Mouse (Mus musculus) kidney, adult 11 months (tissue): ENCODE measurements around the gene Frmd4b.

Experiments
- DNase-seq: peaks from one replicate; pipeline ENCODE4 v3.0.0; 2022

The Frmd4b gene

GRCm38 (mm10) chr6:97578210-97578609 lies 39.1 kb downstream of the Frmd4b start:
- DNase-seq: no peak

- DNase-seq: no peak
Measured at GRCm38 (mm10) chr6:97577349-97577748, 40.0 kb downstream of the Frmd4b start.

GRCm38 (mm10) chr6:97576565-97577346 lies 40.6 kb downstream of the Frmd4b start:
- no peak for DNase-seq

DNA sequence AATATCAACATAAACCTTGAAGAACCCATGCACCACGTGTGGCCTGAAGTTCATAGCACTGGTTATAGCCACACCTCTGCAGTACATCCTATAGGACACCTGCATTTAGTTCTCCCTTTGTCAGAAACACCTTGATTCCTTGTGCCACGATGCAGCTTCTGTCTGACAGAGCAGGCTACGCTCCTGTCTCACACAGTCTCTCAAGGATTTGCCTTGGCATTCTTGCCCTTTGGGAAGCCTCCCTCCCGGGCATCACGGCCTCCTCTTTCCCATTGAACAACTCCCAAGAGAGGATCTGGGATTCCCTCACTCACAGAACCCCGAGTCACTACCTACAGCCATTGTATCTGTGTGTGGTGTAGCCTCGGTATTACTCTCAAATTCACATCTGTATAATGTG lies 41.2 kb downstream of the Frmd4b start:
- DNase-seq: no peak

DNA sequence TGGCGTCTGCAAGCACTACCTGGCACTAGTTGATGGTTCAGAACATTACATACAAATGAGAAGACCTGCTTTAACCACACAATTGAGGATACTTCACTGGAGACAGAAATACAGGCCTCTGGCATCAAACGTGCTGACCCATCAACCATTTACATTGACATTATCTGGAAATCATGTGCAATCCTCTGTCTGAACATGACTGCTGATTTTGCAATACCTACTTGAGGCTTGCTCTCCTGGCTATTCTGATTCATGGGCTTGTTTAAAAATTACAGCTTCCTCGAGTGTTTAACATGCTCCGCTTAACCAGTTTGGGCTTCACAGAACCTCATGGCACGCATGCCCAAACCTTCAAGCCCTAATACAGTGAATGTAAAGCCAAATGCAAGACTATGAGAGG lies 42.4 kb downstream of the Frmd4b start:
- no peak for DNase-seq

GRCm38 (mm10) chr6:97572226-97572625 lies 45.1 kb downstream of the Frmd4b start:
- no peak for DNase-seq

GRCm38 (mm10) chr6:97568538-97568937 lies 48.8 kb downstream of the Frmd4b start:
- DNase-seq: no peak

GRCm38 (mm10) chr6:97566746-97567145 lies 50.6 kb downstream of the Frmd4b start:
- DNase-seq: no peak

DNA sequence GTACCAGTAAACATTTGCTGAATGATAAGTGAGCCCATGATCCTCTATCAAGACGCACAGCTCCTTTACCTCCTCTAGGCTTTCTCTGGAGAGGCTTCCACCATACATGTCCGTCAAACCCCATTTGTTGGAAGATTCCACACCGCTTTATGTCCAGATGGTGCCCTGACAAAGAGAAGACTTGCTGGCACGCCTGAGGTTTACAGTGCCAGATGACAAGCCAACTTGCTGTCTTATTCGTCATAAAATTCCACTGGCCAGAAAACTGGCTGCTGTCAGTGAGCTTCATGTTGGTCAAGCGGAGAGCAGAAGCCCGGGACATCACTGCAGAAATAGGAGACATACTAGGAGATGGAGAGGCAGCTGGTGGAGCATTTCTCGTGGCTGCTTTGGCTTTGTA lies 60.2 kb downstream of the Frmd4b start:
- no peak for DNase-seq

- no peak for DNase-seq
Measured at GRCm38 (mm10) chr6:97555637-97556036, 61.7 kb downstream of the Frmd4b start.

DNA sequence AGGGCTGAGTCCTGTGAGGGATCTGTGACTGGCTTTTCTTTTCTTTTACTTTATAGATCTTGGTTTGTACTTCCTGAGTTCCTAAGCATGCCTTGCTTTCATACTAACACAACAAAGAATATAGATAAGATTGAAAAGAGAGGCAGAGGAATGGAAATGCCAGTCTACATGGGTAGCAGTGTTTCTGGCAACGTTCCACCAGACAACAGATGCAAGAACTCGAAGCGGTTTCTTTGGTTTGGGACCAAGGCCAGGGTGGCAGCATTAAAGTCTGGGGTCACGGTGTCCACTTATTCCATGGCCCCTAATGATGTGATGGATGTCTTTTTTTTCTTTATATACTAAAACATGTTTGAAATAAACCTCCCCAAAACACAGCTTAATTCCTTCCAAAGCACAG lies 63.9 kb downstream of the Frmd4b start:
- no peak for DNase-seq

GRCm38 (mm10) chr6:97552573-97552972 lies 64.8 kb downstream of the Frmd4b start:
- no peak for DNase-seq

DNA sequence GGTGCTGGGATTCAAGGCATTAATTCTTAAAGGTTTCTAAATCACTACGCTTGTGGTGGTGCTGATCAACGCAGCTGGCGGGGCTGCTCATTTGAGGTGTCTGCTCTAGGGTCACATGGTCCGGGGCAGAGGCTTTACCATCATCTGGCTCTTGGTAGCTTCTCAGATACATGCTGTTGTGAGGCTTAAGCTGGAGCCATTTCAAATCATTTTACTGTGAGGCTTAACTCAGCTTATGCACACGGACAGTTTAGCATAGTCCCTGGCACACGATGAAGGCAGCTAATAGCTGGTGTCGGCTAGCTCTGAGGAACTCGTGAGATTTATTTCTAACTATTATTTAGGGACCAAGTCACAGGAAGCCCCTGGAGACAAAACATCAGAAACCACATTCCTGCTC lies 65.5 kb downstream of the Frmd4b start:
- DNase-seq: no peak

DNA sequence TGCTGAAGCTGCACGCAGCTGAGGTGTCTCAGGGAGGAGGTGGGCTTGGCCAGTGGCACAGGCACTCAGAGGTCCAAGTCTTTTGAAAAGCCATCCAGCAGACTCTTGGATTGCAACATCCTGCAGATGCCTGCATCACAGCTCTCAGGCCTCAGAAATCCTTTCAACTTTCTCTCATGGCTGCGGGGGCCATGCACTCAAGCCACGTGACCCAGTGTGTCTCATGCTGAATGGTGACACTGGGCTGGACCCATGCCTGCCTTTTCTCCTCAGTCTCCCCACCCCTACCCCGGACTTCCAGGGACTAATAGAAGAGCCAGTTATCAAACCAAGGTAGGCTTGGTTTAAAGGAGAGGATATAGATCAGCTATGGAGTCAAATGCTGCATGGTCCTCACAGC lies 66.2 kb downstream of the Frmd4b start:
- no peak for DNase-seq

DNA sequence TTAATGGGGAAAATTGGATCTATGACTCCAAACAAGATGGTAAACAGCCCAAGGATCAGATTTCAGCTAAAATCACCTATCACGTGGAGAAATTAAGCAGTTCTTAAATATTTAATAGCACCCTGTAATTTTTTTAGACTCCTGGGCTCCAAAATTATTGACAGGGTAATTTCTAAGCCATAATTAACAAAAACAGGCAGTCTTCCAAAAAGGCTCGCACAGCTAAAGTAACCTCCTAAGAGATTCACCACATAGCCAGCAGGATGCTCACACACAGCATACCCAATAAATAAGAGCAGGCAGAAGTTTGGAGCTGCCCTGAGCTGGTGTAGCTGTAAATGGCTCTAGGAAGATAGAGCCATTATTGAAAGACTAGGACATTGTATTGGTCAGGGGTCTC lies 76.9 kb downstream of the Frmd4b start:
- DNase-seq: no peak

GRCm38 (mm10) chr6:97535763-97536445 lies 81.4 kb downstream of the Frmd4b start:
- DNase-seq: no peak

GRCm38 (mm10) chr6:97531043-97531442 lies 86.3 kb downstream of the Frmd4b start:
- no peak for DNase-seq

DNA sequence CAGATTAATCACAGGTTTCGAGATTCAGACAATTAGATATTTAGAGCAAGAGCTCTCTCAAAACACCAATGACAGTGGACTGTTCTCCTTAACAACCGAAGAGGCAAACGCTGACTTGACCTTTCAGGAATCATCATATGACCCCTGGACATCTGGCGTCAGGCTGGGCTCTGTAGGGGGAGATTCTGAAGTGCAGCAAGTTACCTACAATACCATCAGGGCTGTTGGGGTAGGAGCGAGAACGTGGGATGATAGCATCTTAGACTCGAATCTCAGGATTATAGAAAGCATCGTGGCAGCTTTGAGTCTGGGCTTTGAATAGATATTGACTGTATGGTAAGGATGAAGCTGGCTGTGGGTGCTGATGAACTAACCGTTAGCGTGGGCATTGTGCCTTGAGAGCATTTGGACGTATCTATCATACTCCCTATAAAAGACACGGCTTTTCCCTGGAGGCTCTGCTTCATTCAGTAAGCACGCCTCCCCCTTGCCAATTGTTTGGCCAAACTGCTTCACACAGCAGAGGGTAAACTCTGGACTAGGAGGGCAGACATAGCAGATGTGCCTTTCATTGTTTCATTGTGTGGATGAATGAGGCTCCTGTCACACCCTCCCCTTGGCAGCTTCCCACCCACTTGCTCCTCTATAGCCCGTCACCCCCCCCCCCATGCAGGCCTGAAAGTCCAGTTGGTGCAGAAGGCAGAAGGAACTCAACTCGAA lies 88.2 kb downstream of the Frmd4b start:
- no peak for DNase-seq

- no peak for DNase-seq
Measured at GRCm38 (mm10) chr6:97526092-97526491, 91.2 kb downstream of the Frmd4b start.

DNA sequence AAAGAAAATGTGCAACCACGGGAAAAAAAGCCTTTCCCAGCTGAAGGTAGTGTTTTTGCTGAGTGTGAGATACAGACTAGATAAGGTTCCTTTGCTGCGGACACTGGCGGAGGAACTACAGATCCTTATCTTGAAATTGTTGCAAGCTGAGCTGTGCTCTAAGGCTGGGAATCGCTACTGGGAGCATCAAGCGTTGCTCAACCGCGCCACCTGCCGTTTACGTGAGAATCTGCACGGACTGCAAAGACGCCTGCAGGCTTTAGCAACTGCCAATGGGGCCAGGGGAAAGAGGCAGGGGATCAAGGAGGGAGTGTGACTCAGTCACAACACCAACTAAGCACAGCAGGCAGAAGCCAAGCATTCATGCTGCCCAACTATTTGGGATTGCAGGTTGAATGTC lies 94.2 kb downstream of the Frmd4b start:
- DNase-seq: peak; percentile 42

DNA sequence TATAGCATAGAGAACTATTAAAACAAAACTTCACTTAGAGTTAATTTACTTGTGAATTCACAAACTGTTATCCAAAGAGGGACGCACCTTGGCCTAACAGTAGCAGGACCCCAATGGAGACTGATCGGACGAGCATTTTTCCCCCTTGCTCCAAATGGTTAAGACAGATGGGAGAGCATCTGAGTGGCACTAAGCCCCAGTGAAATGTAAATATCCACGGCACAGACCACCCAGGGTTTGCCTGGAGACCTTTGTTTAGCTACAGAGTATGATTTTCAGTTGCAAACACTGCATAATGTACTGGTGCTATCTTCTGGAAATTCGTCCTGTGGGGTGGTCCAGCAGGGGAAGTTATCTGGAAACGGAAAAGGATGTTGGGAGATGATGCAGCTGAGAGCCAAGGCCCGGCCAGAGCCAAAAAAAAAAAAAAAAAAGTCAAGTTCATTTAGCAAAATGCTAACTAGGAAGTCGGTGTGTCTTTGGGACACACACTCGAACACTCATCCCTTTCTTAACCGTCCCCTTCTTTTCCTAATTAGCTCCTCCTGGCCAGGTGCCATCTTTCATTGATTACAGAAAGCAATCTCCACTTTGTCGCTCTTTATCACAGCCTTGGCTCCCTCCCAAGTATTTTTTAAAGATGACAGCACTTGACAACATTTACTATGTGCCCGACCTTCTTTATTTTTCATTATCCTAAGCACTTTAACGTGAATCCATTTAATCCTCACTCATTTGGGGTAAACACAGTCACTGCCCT lies 95.9 kb downstream of the Frmd4b start:
- no peak for DNase-seq

DNA sequence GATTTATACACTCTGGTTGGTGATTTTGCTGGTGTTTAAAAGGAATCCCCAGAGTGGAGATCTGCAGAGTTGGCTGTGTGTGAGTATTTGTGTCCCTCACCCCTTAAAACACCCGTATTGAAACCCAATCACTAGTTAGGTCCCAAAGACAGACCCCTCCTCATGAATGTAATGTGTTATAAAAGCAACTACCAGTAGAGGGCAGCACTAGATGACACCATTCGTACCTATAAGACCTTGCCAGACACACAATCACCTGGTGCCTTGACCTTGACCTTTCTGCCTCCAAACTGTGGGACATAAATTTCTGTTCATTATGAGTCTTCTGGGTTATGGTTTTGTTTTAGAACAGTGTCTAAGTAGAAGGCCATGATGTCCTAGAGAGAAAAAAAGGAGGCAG lies 96.8 kb downstream of the Frmd4b start:
- DNase-seq: no peak

DNA sequence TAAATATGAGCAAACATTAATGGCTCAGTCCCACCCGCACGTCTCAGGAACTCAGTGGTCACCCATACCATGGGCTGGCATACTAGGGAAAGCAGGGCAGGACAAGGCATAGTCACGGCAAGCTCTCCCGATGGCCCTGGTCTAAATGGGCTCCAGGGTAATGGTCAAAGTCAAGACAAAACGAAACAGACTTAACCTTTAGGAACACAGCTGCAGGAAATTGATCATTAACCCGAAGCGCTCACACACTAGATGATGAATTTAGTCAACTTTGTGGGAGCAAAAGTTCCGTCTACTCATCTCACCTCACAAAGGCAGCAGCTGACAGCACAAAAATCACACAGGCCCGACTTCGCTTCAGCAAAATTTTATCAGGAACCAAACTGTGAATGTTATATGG lies 97.8 kb downstream of the Frmd4b start:
- peak; percentile 59 for DNase-seq
